Mouse (Mus musculus): ENCODE data around the gene Ctnnb1.

The Ctnnb1 gene

DNA sequence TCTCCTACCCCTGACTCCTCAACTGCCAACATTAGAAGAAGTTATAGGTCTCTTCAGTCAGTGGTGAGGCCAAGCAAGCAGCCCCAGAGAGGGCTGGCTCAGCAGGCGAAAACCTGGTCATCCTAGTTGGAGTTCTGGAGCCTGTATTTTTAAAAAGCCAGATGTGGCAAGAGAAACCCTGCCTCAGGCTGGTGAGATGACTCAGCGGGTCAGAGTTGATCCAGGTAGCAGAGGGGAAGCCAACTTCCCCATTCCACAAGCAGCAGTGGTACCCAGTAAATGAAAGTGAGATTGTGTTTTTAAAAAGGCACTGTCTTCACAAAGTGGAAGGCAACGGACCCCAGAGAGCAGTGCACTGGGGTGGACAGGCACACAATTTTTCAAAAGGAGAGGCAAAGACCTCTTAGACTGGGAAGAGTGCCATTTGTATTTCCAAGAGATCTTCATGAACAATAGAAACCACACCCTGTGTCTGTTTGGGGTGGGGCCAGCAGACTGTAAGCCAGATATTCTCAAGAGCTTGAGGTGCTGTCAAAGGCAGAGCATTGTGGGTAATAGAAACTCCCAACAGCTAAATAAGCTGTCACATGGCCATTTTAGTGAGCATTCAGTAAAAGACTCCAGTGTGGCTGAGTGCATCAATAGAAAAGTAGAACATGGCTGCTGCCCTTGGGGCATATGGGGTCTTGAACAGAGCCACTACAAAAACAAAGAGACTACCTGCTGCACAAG is 33.1 kb downstream of the Ctnnb1 start:
- no peak for DNase-seq (ENCODE audit: low spot score in 2 of 2)

GRCm38 (mm10) chr9:120963104-120963503 is 34.1 kb downstream of the Ctnnb1 start:
- no peak for DNase-seq (ENCODE audit: low spot score in 2 of 2)

DNA sequence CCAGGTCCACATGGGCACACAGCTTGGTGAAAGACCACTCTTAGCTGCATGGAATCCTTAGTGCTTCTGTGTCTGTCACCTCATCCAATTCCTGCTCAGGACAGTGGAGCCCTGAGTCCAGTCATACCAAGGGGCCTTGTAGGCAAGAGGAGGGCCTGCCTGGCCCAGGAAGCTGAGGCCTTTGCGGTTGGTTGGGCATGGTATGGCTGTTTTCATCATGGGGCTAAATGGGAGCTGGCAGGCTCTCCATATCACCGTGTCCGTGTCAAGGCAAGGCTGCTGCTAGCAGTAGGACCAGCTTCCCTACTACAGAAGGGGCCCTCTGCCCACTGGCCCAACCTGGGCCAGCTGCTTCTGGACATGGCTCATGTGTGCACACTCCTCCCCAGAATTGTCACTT is 34.7 kb downstream of the Ctnnb1 start:
- no peak for DNase-seq (ENCODE audit: low spot score in 2 of 2)

DNA sequence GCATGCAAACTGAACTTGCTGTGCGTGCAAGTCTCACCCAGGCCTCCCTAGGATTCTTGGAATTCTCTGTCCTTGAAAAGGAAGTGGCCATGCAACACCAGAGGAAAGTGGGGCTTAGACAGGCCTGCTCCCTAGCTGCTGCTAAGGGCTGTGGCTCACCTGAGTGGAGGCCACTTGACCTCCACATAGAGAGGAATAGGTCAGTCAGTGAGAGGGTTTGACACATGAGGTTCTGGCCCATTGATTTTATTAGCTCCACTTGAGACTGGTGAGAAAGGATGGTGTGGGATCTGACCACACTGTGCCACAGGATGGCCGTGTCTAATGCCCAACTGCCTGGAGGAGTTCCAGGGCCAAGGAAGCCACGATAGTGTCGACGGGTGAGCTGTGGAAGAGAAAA is 35.2 kb downstream of the Ctnnb1 start:
- DNase-seq (ENCODE audit: low spot score in 2 of 2), result no peak

GRCm38 (mm10) chr9:120965007-120965406 is 36.0 kb downstream of the Ctnnb1 start:
- no peak for DNase-seq (ENCODE audit: low spot score in 2 of 2)

- DNase-seq (ENCODE audit: low spot score in 2 of 2), result no peak
Measured at GRCm38 (mm10) chr9:120973026-120973515, 44.1 kb downstream of the Ctnnb1 start.

DNA sequence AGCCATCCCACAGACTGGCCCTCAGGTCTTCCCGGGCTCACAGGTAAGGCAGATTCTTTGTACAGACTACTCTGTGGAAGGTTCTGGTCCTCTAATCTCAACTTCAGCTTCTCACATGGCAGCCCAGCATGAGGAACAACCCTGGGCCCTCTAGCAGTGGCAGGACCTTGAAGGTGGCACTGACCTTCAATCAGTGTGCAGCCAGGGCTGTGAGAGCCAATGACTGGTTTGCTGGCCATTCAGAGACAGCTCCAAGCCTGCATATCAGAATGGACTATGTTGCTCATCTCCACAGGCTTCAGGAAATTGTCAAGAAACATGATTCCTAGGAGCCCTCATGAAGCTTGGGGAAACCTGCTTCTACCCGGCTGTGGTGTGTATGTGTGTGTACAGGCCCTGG is 45.2 kb downstream of the Ctnnb1 start:
- DNase-seq (ENCODE audit: low spot score in 2 of 2), result no peak

- DNase-seq (ENCODE audit: low spot score in 2 of 2), result no peak
Measured at GRCm38 (mm10) chr9:120976158-120976557, 47.1 kb downstream of the Ctnnb1 start.

GRCm38 (mm10) chr9:120976856-120977255 is 47.8 kb downstream of the Ctnnb1 start:
- DNase-seq (ENCODE audit: low spot score in 2 of 2), result no peak

DNA sequence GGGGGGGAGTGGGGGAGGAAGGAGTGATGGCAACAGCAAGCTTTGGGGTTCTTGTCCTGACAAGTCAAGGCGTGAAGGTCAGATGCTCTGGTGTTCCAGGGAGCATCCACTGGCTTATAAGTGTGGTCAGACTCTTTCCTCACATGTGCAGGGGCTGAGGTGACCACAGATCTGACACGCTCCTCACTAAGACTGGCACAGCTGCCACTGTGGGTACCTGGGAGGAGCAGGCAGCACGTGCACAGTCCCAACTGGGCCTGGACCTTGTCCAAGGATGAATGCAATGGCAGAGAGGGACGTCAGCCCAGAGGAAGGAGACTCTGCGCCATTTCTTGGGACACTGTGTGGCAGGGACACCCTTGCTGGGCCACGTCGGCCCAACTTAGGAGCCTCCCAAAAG is 52.8 kb downstream of the Ctnnb1 start:
- DNase-seq (ENCODE audit: low spot score in 2 of 2), result no peak

DNA sequence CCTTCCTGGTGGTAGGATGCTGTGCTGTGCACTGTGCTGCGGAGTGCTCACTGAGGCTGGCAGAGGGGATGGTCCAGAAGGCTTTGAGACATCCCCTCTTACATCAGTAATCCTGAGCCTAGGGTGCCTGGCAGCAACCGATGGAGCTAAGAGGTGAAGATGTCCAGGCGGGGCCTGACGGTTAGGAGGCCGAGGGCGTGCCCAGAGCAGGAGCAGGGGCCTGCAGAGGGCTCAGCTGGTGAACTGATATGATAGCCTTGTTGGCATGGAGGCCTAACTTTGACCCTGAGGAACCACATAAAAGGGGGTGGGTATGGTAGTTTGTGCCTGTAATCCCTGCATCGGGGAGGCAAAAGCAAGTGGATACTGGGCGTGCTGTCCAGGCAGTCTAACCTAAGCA is 54.8 kb downstream of the Ctnnb1 start:
- no peak for DNase-seq (ENCODE audit: low spot score in 2 of 2)

GRCm38 (mm10) chr9:120984509-120984908 is 55.5 kb downstream of the Ctnnb1 start:
- no peak for DNase-seq (ENCODE audit: low spot score in 2 of 2)

DNA sequence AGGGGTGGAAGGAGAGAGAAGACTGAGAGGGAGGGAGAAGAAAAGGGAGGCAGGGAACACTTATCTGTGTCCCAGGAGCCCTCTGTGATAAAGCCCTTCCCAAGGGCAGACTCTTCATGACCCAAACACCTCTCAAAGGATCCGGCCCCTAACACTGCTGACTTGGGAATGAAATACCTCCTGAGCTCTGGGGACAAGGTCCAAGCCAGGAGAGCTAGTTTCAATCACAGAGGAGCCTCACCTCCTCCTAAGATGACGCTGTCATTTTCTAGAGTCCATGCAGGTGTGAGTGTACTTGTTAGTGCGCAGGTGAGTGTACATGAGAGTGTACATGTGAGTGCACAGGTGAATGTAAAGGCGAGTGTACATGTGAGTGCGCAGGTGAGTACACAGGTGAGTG is 56.0 kb downstream of the Ctnnb1 start:
- DNase-seq (ENCODE audit: low spot score in 2 of 2), result no peak

DNA sequence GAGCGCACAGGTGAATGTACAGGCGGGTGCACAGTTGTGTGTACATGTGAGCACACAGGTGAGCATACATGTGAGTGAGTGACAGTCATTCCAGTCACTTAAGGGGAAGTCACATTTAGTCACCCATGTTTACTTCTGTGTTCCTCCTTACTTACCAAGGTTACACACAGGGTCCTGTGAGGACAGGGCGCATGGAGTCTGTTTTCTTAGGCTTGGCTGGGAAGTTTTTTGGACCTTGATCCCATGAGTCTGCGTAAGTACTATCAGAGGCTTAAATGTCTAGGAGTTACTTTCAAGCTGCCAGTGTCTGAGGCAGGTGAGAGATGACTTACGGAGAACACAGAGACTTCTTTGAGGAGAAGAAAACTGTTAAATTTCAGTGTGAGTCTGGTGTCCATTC is 56.5 kb downstream of the Ctnnb1 start:
- no peak for DNase-seq (ENCODE audit: low spot score in 2 of 2)

GRCm38 (mm10) chr9:120986255-120986654 is 57.2 kb downstream of the Ctnnb1 start:
- DNase-seq (ENCODE audit: low spot score in 2 of 2), result no peak

DNA sequence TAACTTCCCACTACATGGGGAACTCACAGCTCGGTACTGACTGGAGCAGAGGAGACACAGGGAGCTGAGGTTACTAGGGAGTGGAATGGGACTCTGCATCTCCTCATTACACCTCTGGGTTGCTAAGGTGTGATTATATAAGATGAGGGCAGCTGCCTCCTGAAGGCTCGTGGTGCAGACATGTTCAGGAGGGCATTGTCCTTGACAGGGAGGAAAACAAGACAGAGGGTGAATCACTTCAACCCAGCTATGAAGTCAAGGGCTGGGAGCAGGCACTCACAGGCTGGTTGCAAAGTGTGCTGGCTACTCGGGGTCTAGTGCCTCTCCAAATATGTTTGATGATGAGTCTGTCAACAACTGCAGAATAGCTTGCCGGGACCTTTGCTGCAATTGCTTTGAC is 58.0 kb downstream of the Ctnnb1 start:
- DNase-seq (ENCODE audit: low spot score in 2 of 2), result no peak

- no peak for DNase-seq (ENCODE audit: low spot score in 2 of 2)
Measured at GRCm38 (mm10) chr9:120988088-120988487, 59.1 kb downstream of the Ctnnb1 start.

DNA sequence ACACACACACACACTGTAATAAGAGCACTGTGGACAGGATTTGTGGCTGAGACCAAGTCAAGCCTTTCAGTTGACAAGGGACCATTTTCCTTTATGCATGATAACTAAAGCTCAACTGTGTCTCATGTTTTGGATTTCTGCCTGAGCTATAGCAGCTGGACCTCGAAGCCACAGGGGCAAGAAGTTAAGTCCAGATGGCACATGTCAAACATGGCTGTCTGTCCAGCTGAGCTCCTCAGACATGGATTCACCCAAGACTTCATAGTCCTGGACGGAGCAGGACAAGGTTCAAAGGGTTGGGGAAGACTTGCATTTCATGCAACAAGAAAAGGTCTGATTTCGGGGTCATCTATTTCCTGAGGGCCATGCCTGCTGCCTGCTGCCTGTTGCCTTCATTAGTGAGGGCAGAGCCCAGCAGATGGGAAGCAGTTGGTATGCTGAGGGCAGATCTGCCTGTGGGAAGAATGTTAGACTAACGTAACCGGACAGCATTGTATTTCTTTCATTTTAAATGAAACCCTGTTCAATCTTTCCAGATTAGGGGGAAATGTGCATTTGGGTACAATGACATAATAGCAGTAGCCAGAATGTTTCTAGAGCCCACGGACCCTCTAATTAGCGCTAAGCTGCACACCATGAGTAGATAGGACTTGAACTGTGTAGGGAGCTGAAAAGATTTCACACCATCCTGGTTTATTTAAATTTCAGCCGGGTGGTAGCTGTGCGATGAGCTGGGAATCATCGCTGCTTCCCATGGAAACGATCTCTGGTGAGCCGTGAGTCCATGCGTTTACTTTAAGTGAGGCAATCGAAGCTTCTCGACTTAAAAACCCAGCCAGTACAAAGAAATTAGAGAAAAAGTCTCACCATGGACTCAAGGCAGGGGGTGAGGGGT is 61.0 kb downstream of the Ctnnb1 start:
- DNase-seq (ENCODE audit: low spot score in 2 of 2), result no peak

GRCm38 (mm10) chr9:120991801-120992200 is 62.8 kb downstream of the Ctnnb1 start:
- DNase-seq (ENCODE audit: low spot score in 2 of 2), result no peak

DNA sequence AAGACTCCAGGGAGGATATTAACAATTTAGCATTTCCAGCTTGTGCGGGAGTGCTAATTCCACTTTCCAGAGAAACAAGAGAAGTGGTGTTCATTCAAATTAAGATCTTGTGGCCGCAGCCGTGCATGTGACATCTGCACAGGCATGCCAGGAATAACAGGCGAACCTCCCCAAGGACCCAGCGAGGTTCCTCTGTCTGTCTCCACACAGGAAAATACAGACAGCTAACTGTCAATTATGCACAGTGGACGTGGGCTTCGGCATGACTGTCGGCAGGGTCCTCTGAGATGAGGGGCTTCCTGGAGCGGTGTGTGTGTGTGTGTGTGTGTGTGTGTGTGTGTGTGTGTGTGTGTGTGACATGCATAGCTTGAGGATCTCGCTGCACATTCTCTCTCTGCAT is 64.0 kb downstream of the Ctnnb1 start:
- no peak for DNase-seq (ENCODE audit: low spot score in 2 of 2)

GRCm38 (mm10) chr9:120994223-120995155 is 65.5 kb downstream of the Ctnnb1 start:
- DNase-seq (ENCODE audit: low spot score in 2 of 2), result no peak

DNA sequence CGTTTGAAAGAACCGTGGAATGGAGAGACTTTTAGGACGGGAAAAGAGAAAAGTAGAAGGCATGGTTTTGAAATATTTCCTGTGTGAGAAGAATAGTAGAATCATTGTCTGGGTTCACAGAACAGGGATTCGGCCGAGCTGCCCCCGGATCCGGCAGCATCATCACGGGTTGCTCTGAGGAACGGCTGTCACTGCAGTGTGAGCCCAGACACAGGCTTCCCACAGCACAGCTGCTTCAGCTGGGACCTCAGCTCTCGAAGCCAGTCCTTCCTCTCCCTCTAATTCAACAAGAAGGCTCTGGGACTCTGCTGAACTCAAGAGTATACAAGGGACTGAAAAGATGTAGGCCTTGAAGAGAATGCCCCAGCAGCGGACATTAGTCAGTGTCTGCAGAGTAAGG is 69.7 kb downstream of the Ctnnb1 start:
- no peak for DNase-seq (ENCODE audit: low spot score in 2 of 2)

Data from spleen, postnatal 4 days (tissue).